Mouse (Mus musculus): ENCODE results near the gene Pla2g6. TPM values are rescaled to one million over a fixed set of nuclear protein-coding genes. Genes with fewer than 3 reads are reported as not detected.

Gene Pla2g6
- total RNA-seq, 2 experiments from 2014 or later = 1.3 to 1.4 TPM

DNA sequence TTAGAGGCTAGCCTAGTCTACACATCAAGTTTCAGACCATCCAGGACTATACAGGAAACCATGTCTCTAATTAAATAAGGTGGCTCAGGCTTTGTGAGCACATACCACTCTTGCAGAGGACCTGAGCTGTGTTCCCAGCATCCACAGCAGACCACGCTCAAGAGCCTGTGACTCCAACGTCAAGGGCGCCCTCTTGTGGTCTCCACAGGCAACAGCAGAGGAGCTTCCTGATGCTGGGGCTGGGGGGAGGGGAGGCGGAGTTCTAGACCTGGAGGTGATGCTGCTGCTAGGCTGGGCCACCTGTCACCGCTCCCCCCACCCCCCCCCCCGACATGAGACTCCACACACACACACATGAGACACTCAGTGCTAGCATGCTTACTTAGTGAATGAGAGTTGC is 48.0 kb downstream of the Pla2g6 start:
- 0 out of 2 replicates have a peak, but pooled peaks have one; percentile 47 for ATAC-seq (ENCODE audit: poor library complexity, severe bottlenecking)

GRCm38 (mm10) chr15:79277728-79278127 is 50.5 kb downstream of the Pla2g6 start:
- no peak for ATAC-seq (ENCODE audit: poor library complexity, severe bottlenecking)

DNA sequence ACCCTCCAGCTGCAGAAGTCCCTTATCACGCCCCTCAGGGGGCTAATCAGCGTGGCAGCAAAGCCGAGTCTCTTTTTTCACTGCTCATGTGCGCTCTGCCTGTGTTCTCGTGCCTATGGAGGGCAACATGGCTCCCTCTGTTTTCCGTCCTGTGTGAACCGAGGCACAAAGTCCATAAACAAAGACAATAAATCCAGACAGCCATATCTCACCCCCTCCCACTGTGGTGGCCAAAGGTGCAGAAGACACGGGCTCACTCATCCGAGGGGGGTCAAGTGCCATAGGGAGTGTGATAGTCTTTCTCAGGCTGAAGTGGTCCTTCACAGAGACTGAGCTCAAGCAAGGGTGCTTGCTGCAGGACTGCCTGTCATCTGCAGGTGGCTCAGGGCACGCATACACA is 55.2 kb downstream of the Pla2g6 start:
- no peak for ATAC-seq (ENCODE audit: poor library complexity, severe bottlenecking)

GRCm38 (mm10) chr15:79271124-79271746 is 57.0 kb downstream of the Pla2g6 start:
- ATAC-seq (ENCODE audit: poor library complexity, severe bottlenecking) = peak; percentile 73

DNA sequence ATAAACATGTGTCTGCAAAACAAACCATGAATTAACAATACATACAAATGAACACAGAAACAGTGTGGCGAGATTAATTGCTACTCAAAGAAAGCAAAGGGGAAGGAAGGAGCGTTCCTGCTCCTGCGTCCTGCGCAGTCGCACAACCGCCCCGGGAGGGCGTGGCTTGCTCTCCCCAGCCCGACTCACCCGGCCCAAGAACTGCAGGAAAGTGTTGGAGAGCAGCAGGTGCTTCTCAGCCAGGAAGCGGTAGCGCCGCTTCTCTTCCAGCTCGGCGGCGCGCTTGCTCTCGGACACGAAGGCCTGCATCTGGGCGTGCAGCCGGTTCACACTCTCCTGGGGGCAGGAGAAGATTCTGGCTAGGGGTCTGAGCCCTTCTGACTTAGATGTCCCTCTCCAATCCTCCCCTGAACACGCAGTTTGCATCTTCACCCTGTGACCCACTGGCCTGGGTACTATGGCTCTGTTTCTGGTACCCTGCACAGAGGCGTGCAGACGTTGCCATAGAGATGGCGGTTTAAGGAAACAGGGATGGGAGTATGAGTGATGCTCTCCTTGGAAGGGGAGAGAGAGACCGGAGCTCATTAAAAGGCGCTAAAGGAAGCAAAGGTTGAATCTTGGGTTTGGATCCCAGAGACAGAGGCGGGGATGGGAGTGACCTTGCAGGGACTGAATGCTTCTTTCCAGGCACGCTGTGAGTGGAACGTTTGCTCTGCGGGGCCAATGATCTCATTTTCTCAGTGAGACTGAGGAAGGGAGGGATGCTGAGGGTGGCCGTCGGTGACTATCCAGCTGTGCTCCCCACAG is 57.7 kb downstream of the Pla2g6 start:
- peak; percentile 93 for ATAC-seq (ENCODE audit: poor library complexity, severe bottlenecking)

GRCm38 (mm10) chr15:79268521-79268920 is 59.7 kb downstream of the Pla2g6 start:
- no peak for ATAC-seq (ENCODE audit: poor library complexity, severe bottlenecking)

DNA sequence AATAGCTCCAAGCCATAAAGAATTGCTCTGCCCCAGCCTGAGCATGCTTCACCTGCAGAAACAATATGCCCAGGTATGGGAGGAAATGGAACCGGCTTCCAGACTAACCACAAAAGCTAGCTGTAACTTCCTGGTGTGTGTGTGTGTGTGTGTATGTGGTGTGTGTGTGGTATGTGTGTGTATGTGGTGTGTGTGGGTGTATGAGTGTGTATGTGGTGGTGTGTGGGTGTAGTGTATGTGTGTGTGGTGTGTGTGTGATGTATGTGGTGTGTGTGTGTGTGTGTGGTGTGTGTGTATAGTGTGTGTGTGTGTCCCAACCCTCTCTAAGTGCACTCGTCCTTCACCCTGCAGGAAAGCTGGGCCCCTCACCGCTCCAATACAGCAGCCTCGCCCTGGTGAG is 62.8 kb downstream of the Pla2g6 start:
- no peak for ATAC-seq (ENCODE audit: poor library complexity, severe bottlenecking)

GRCm38 (mm10) chr15:79263726-79264125 is 64.5 kb downstream of the Pla2g6 start:
- no peak for ATAC-seq (ENCODE audit: poor library complexity, severe bottlenecking)

GRCm38 (mm10) chr15:79262786-79263309 is 65.3 kb downstream of the Pla2g6 start:
- no peak for ATAC-seq (ENCODE audit: poor library complexity, severe bottlenecking)

DNA sequence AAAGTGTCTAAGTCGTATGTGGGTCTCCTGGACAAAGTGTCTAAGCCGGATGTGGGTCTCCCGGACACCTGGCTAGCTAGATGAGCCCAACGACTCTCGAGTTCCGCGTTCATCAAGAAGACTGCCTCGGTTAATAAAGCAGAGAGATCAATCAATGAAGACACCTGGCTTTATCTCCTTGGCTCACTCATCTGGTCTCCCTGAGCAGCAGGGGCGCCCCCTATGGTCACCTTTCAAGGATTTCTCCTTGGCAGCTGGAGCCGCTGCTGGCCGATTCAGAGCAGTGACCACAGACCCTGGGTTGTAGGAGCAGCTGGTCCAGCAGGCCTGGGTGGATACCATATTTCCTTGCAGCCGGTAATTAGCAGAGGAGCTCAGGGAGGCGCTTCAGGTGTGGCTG is 65.8 kb downstream of the Pla2g6 start:
- no peak for ATAC-seq (ENCODE audit: poor library complexity, severe bottlenecking)

DNA sequence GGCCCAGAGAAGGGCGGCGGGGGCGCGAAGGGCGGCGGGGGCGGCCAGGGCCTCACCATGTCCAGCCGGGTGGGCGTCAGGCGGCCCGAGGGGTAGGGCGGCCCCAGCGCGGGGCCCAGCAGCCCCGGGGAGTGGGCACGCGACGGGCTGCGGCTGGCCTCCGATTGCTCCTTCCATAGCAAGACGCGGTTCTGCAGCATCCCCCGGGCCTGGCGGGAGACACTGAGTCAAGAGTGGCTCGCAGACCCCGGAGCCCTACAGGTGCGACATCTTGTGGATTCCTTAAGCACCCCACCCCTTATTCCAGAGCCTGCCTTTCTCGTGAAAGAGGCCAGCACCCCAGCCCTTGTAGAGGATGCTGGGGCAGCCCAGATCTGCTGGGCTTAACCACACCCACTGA is 66.4 kb downstream of the Pla2g6 start:
- ATAC-seq (ENCODE audit: poor library complexity, severe bottlenecking) = no peak

- ATAC-seq (ENCODE audit: poor library complexity, severe bottlenecking) = no peak
Observed at GRCm38 (mm10) chr15:79261095-79261725, 67.0 kb downstream of the Pla2g6 start.

- ATAC-seq (ENCODE audit: poor library complexity, severe bottlenecking) = no peak
Observed at GRCm38 (mm10) chr15:79258521-79258920, 69.7 kb downstream of the Pla2g6 start.

- no peak for ATAC-seq (ENCODE audit: poor library complexity, severe bottlenecking)
Observed at GRCm38 (mm10) chr15:79254661-79255060, 73.5 kb downstream of the Pla2g6 start, which contains the start of gene Slc16a8. Gene Slc16a8, minus strand, starts transcription at chr15:79254761.

DNA sequence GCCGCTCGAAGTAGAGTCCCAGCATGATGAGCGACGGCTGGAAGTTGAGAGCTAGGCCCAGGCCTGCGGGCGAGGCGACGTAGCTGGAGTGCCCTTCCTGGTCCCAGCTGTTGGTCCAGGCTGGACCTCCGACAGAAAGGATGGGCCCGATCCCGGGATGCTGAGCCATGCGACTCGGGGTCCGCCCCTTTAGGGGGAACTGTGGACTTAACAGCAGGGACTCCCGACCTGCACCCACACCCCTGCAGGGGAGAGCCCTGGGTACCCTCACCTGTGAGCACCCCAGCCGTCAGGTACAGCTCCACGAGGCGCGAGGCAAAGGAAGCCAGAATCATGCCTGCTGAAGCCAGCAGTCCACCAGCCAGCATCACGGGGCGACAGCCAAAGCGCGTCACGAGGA is 75.6 kb downstream of the Pla2g6 start:
- no peak for ATAC-seq (ENCODE audit: poor library complexity, severe bottlenecking)

GRCm38 (mm10) chr15:79251781-79252491 is 76.3 kb downstream of the Pla2g6 start:
- ATAC-seq (ENCODE audit: poor library complexity, severe bottlenecking) = no peak

- no peak for ATAC-seq (ENCODE audit: poor library complexity, severe bottlenecking)
Observed at GRCm38 (mm10) chr15:79251168-79251567, 77.0 kb downstream of the Pla2g6 start.

- ATAC-seq (ENCODE audit: poor library complexity, severe bottlenecking) = no peak
Observed at GRCm38 (mm10) chr15:79250236-79250635, 78.0 kb downstream of the Pla2g6 start.

DNA sequence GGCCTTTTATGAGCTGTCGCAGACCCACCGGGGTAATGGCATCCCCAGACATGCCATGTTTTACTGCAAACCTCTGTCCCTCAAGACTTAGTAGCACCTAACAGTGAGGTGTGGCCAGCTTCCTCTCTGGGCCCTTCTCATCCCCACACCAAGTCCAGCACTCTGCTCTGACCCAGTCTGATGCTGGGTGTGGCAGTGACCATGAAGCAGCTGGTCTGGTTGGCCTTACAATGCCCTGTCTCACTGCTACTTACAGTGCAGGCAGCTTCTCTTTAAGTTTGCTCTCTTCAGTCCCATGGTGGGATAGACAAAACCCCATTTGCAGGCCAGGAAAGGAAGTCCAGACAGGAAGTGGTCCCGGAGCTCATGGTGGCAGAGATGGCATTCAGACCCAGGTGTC is 82.9 kb downstream of the Pla2g6 start:
- no peak for ATAC-seq (ENCODE audit: poor library complexity, severe bottlenecking)

- ATAC-seq (ENCODE audit: poor library complexity, severe bottlenecking) = no peak
Observed at GRCm38 (mm10) chr15:79244071-79244893, 83.9 kb downstream of the Pla2g6 start.
